Mouse (Mus musculus): ENCODE results near the gene Zeb2.

Gene Zeb2

GRCm38 (mm10) chr2:45097969-45098368 lies 19.2 kb downstream of the Zeb2 start:
- no peak for DNase-seq (ENCODE audit: extremely low read depth, low read depth)

- DNase-seq (ENCODE audit: extremely low read depth, low read depth) = no peak
Measured at GRCm38 (mm10) chr2:45096638-45097247, 20.5 kb downstream of the Zeb2 start.

- DNase-seq (ENCODE audit: extremely low read depth, low read depth) = no peak
Measured at GRCm38 (mm10) chr2:45095825-45096224, 21.4 kb downstream of the Zeb2 start.

- no peak for DNase-seq (ENCODE audit: extremely low read depth, low read depth)
Measured at GRCm38 (mm10) chr2:45094371-45094967, 22.7 kb downstream of the Zeb2 start.

GRCm38 (mm10) chr2:45093479-45093878 lies 23.7 kb downstream of the Zeb2 start:
- DNase-seq (ENCODE audit: extremely low read depth, low read depth) = no peak

GRCm38 (mm10) chr2:45092654-45093053 lies 24.5 kb downstream of the Zeb2 start:
- no peak for DNase-seq (ENCODE audit: extremely low read depth, low read depth)

- DNase-seq (ENCODE audit: extremely low read depth, low read depth) = no peak
Measured at GRCm38 (mm10) chr2:45090529-45091297, 26.5 kb downstream of the Zeb2 start.

- no peak for DNase-seq (ENCODE audit: extremely low read depth, low read depth)
Measured at GRCm38 (mm10) chr2:45089251-45089530, 28.0 kb downstream of the Zeb2 start.

- DNase-seq (ENCODE audit: extremely low read depth, low read depth) = no peak
Measured at GRCm38 (mm10) chr2:45088435-45089250, 28.6 kb downstream of the Zeb2 start.

- no peak for DNase-seq (ENCODE audit: extremely low read depth, low read depth)
Measured at GRCm38 (mm10) chr2:45087208-45087607, 30.0 kb downstream of the Zeb2 start.

- DNase-seq (ENCODE audit: extremely low read depth, low read depth) = no peak
Measured at GRCm38 (mm10) chr2:45085653-45086052, 31.5 kb downstream of the Zeb2 start.

- no peak for DNase-seq (ENCODE audit: extremely low read depth, low read depth)
Measured at GRCm38 (mm10) chr2:45083042-45083441, 34.2 kb downstream of the Zeb2 start.

- no peak for DNase-seq (ENCODE audit: extremely low read depth, low read depth)
Measured at GRCm38 (mm10) chr2:45081559-45081958, 35.6 kb downstream of the Zeb2 start.

GRCm38 (mm10) chr2:45077938-45078487 lies 39.2 kb downstream of the Zeb2 start:
- no peak for DNase-seq (ENCODE audit: extremely low read depth, low read depth)

GRCm38 (mm10) chr2:45077383-45077782 lies 39.8 kb downstream of the Zeb2 start:
- no peak for DNase-seq (ENCODE audit: extremely low read depth, low read depth)

GRCm38 (mm10) chr2:45073025-45073424 lies 44.2 kb downstream of the Zeb2 start:
- no peak for DNase-seq (ENCODE audit: extremely low read depth, low read depth)

GRCm38 (mm10) chr2:45071296-45071695 lies 45.9 kb downstream of the Zeb2 start:
- DNase-seq (ENCODE audit: extremely low read depth, low read depth) = no peak

GRCm38 (mm10) chr2:45070612-45071276 lies 46.5 kb downstream of the Zeb2 start:
- DNase-seq (ENCODE audit: extremely low read depth, low read depth) = no peak

GRCm38 (mm10) chr2:45068792-45069550 lies 48.2 kb downstream of the Zeb2 start:
- no peak for DNase-seq (ENCODE audit: extremely low read depth, low read depth)

GRCm38 (mm10) chr2:45067116-45067515 lies 50.1 kb downstream of the Zeb2 start:
- DNase-seq (ENCODE audit: extremely low read depth, low read depth) = no peak

Data from MEL-GATA-1-ER (cell line).